Mouse (Mus musculus): ENCODE results near the gene Chdh. TPM values are rescaled to one million over a fixed set of nuclear protein-coding genes. Genes with fewer than 3 reads are reported as not detected.

Chdh gene
- polyA plus RNA-seq, 1 experiment from 2014 or later: 0.45 TPM

Small RNAs within 50 kb of the gene (microRNA-seq; reads per million reads assigned to microRNA genes)
- not detected for gene Mir6947

Other genes starting within 250 kb of the Chdh start
- gene Selenok, start 40.7 kb upstream of the Chdh start, polyA plus RNA-seq (2014; fragmentation: Nextera tagmentation; extraction: Ambion mirVana): 170 and 183 TPM in 2 replicates
- 43.1 and 44.0 TPM in 2 replicates for gene Actr8, start 30.7 kb upstream of the Chdh start, polyA plus RNA-seq (2014; fragmentation: Nextera tagmentation; extraction: Ambion mirVana)
- 0.36 and 0.85 TPM in 2 replicates for gene Il17rb, start 127 bp upstream of the Chdh start, polyA plus RNA-seq (2014; fragmentation: Nextera tagmentation; extraction: Ambion mirVana)